Mouse (Mus musculus): ENCODE measurements around the gene Ciao2a. TPM values are rescaled to one million over a fixed set of nuclear protein-coding genes. Genes with fewer than 3 reads are reported as not detected.

The Ciao2a gene
- polyA plus RNA-seq, 1 experiment from 2014 or later = 110 TPM

GRCm38 (mm10) chr9:66154013-66154412 is 27.6 kb downstream of the Ciao2a start:
- ATAC-seq (no peak), DNase-seq (ENCODE audit: low spot score) (no peak)
- WGBS = 84% methylated on average over 9 of the region's 9 CpGs
- H3K27ac ChIP-seq (ENCODE audit: low read length) = no peak overlapping the region
- no peaks in the 10 kb centered on the region for H3K9me3 ChIP-seq (ENCODE audit: low read length)
- H3K9ac ChIP-seq (replicated peaks; ENCODE audit: low read depth) = no peak overlapping the region
- no peaks in the 10 kb centered on the region for H3K36me3 ChIP-seq (ENCODE audit: insufficient read depth, low read length)
- no peak for TF ChIP-seq CTCF (IDR thresholded peaks at IDR 0.05)
- TF ChIP-seq EP300 (IDR thresholded peaks at IDR 0.05) = no peak
- H3K4me2 ChIP-seq (replicated peaks; ENCODE audit: low read depth, low read length) = no peak overlapping the region
- H3K27me3 ChIP-seq (replicated peaks; ENCODE audit: insufficient read depth, low read length) = peaks cover 10% of the 10 kb centered on the region; the same call in 1 of the 2 replicates
- peaks cover 4% of the 10 kb centered on the region for H3K4me1 ChIP-seq (ENCODE audit: insufficient read depth, low read depth, low read length)
- H3K4me3 ChIP-seq (ENCODE audit: low read depth, low read length) = no peak overlapping the region

GRCm38 (mm10) chr9:66155534-66155933 is 29.1 kb downstream of the Ciao2a start:
- Histone ChIP-seq H3K9ac (replicated peaks; ENCODE audit: low read depth) (no peak overlapping the region), H3K4me2 (replicated peaks; ENCODE audit: low read depth, low read length) (no peak overlapping the region), H3K4me1 (ENCODE audit: insufficient read depth, low read depth, low read length) (peaks cover 7% of the 10 kb centered on the region), H3K9me3 (ENCODE audit: low read length) (no peaks in the 10 kb centered on the region), H3K4me3 (ENCODE audit: low read depth, low read length) (no peak overlapping the region), H3K27me3 (replicated peaks; ENCODE audit: insufficient read depth, low read length) (peaks cover 10% of the 10 kb centered on the region; the same call in 1 of the 2 replicates), H3K27ac (ENCODE audit: low read length) (no peak overlapping the region), H3K36me3 (ENCODE audit: insufficient read depth, low read length) (no peaks in the 10 kb centered on the region)
- ATAC-seq (no peak), DNase-seq (ENCODE audit: low spot score) (no peak)
- WGBS = 88% methylated on average over 1 of the region's 1 CpGs
- TF ChIP-seq CTCF (IDR thresholded peaks at IDR 0.05) (peak; percentile 46), EP300 (IDR thresholded peaks at IDR 0.05) (no peak)

- ATAC-seq (peak; percentile 97), DNase-seq (ENCODE audit: low spot score) (peak; percentile 88)
- 2% methylated on average over 34 of the region's 58 CpGs for WGBS
- no peaks in the 10 kb centered on the region for H3K36me3 ChIP-seq (ENCODE audit: insufficient read depth, low read length)
- peak within 1 kb of the TSS; percentile 38; the same call in 1 of the 2 replicates for H3K27ac ChIP-seq (ENCODE audit: low read length)
- H3K9ac ChIP-seq (replicated peaks; ENCODE audit: low read depth) = peak within 1 kb of the TSS; percentile 32; the same call in 1 of the 2 replicates
- peak within 1 kb of the TSS; percentile 63 for H3K4me2 ChIP-seq (replicated peaks; ENCODE audit: low read depth, low read length)
- peak within 1 kb of the TSS; percentile 45 for H3K4me3 ChIP-seq (ENCODE audit: low read depth, low read length)
- no peaks in the 10 kb centered on the region for H3K9me3 ChIP-seq (ENCODE audit: low read length)
- peaks cover 7% of the 10 kb centered on the region for H3K4me1 ChIP-seq (ENCODE audit: insufficient read depth, low read depth, low read length)
- peaks cover 10% of the 10 kb centered on the region; the same call in 1 of the 2 replicates for H3K27me3 ChIP-seq (replicated peaks; ENCODE audit: insufficient read depth, low read length)
- TF ChIP-seq CTCF (IDR thresholded peaks at IDR 0.05) = peak; percentile 67
- no peak for TF ChIP-seq EP300 (IDR thresholded peaks at IDR 0.05)
Measured at GRCm38 (mm10) chr9:66157958-66158830, 31.8 kb downstream of the Ciao2a start, which contains the start of gene Dapk2. TSS of gene Dapk2 (plus strand) at chr9:66158223.

GRCm38 (mm10) chr9:66158885-66159430 is 32.5 kb downstream of the Ciao2a start:
- TF ChIP-seq CTCF (IDR thresholded peaks at IDR 0.05) = no peak
- TF ChIP-seq EP300 (IDR thresholded peaks at IDR 0.05) = no peak
- H3K9me3 ChIP-seq (ENCODE audit: low read length) = no peaks in the 10 kb centered on the region
- 0 out of 2 replicates have a peak overlapping the region, but pooled peaks have one; percentile 32 for H3K9ac ChIP-seq (replicated peaks; ENCODE audit: low read depth)
- no peaks in the 10 kb centered on the region for H3K36me3 ChIP-seq (ENCODE audit: insufficient read depth, low read length)
- DNase-seq (ENCODE audit: low spot score) = no peak
- no peak overlapping the region for H3K27ac ChIP-seq (ENCODE audit: low read length)
- peaks cover 7% of the 10 kb centered on the region for H3K4me1 ChIP-seq (ENCODE audit: insufficient read depth, low read depth, low read length)
- WGBS = 75% methylated on average over 6 of the region's 6 CpGs
- H3K4me3 ChIP-seq (ENCODE audit: low read depth, low read length) = peak overlapping the region; percentile 45
- no peak for ATAC-seq
- H3K27me3 ChIP-seq (replicated peaks; ENCODE audit: insufficient read depth, low read length) = peaks cover 10% of the 10 kb centered on the region; the same call in 1 of the 2 replicates
- peak overlapping the region; percentile 63 for H3K4me2 ChIP-seq (replicated peaks; ENCODE audit: low read depth, low read length)

GRCm38 (mm10) chr9:66160155-66160554 is 33.7 kb downstream of the Ciao2a start:
- TF ChIP-seq CTCF (IDR thresholded peaks at IDR 0.05) = peak; percentile 36
- no peak for TF ChIP-seq EP300 (IDR thresholded peaks at IDR 0.05)
- H3K4me2 ChIP-seq (replicated peaks; ENCODE audit: low read depth, low read length) = no peak overlapping the region
- no peak overlapping the region for H3K9ac ChIP-seq (replicated peaks; ENCODE audit: low read depth)
- peaks cover 10% of the 10 kb centered on the region; the same call in 1 of the 2 replicates for H3K27me3 ChIP-seq (replicated peaks; ENCODE audit: insufficient read depth, low read length)
- DNase-seq (ENCODE audit: low spot score) = no peak
- H3K4me3 ChIP-seq (ENCODE audit: low read depth, low read length) = no peak overlapping the region
- no peak for ATAC-seq
- 91% methylated on average over 2 of the region's 2 CpGs for WGBS
- no peaks in the 10 kb centered on the region for H3K9me3 ChIP-seq (ENCODE audit: low read length)
- H3K27ac ChIP-seq (ENCODE audit: low read length) = no peak overlapping the region
- H3K36me3 ChIP-seq (ENCODE audit: insufficient read depth, low read length) = no peaks in the 10 kb centered on the region
- peaks cover 7% of the 10 kb centered on the region for H3K4me1 ChIP-seq (ENCODE audit: insufficient read depth, low read depth, low read length)

GRCm38 (mm10) chr9:66162995-66163394 is 36.6 kb downstream of the Ciao2a start:
- H3K4me1 ChIP-seq (ENCODE audit: insufficient read depth, low read depth, low read length) = peaks cover 3% of the 10 kb centered on the region; the same call in 1 of the 2 replicates
- 68% methylated on average over 9 of the region's 9 CpGs for WGBS
- no peak overlapping the region for H3K27ac ChIP-seq (ENCODE audit: low read length)
- H3K9me3 ChIP-seq (ENCODE audit: low read length) = no peaks in the 10 kb centered on the region
- ATAC-seq = no peak
- H3K4me3 ChIP-seq (ENCODE audit: low read depth, low read length) = no peak overlapping the region
- no peak overlapping the region for H3K4me2 ChIP-seq (replicated peaks; ENCODE audit: low read depth, low read length)
- no peak for TF ChIP-seq EP300 (IDR thresholded peaks at IDR 0.05)
- TF ChIP-seq CTCF (IDR thresholded peaks at IDR 0.05) = peak; percentile 26; the same call in 1 of the 2 replicates
- DNase-seq (ENCODE audit: low spot score) = no peak
- peaks cover 10% of the 10 kb centered on the region; the same call in 1 of the 2 replicates for H3K27me3 ChIP-seq (replicated peaks; ENCODE audit: insufficient read depth, low read length)
- H3K36me3 ChIP-seq (ENCODE audit: insufficient read depth, low read length) = no peaks in the 10 kb centered on the region
- no peak overlapping the region for H3K9ac ChIP-seq (replicated peaks; ENCODE audit: low read depth)

Data from lung, postnatal 0 days (tissue).